Mouse (Mus musculus) liver, postnatal 0 days (tissue): ENCODE data around the gene Prkca. TPM values are rescaled to one million over a fixed set of nuclear protein-coding genes. Genes with fewer than 3 reads are reported as not detected.

Experiments
- ATAC-seq: fragments of 200-750 bp; cut with Nextera tagmentation; 2 replicates; pipeline ENCODE4 v1.8.0; 2017; ENCODE audit warnings: mild to moderate bottlenecking, moderate library complexity
- DNase-seq: peaks from one replicate; pipeline ENCODE4 v3.0.0-alpha.2; 2016
- H3K27ac ChIP-seq: fragments of 300-500 bp; sonication (generic); 2 replicates; pipeline ENCODE4 v1.5.1; 2014; ENCODE audit warnings: antibody characterized with exemption, moderate library complexity, mild to moderate bottlenecking, low read depth
- H3K27me3 ChIP-seq: fragments of 300-500 bp; sonication (generic); 2 replicates; pipeline ENCODE4 v1.6.1; 2014; ENCODE audit warnings: low read length, control low read depth, mixed read lengths; ENCODE audit not compliant: insufficient read depth
- H3K36me3 ChIP-seq: fragments of 300-500 bp; sonication (generic); replicated peaks from 2 replicates; pipeline ENCODE4 v1.6.1; 2014; ENCODE audit warnings: mild to moderate bottlenecking, control low read depth, low read length, moderate library complexity, mixed read lengths; ENCODE audit not compliant: insufficient read depth
- H3K4me1 ChIP-seq: fragments of 300-500 bp; sonication (generic); 2 replicates; pipeline ENCODE4 v1.6.1; 2014; ENCODE audit warnings: antibody characterized with exemption, mild to moderate bottlenecking, control low read depth; ENCODE audit not compliant: insufficient read depth
- H3K4me2 ChIP-seq: fragments of 300-500 bp; sonication (generic); 2 replicates; pipeline ENCODE4 v1.6.1; 2014; ENCODE audit warnings: low read depth, mild to moderate bottlenecking, low read length, moderate library complexity, mixed read lengths
- H3K4me3 ChIP-seq: fragments of 300-500 bp; sonication (generic); 2 replicates; pipeline ENCODE4 v1.5.1; 2014; ENCODE audit warnings: low read depth, low read length
- H3K9ac ChIP-seq: fragments of 300-500 bp; sonication (generic); replicated peaks from 2 replicates; pipeline ENCODE4 v1.6.1; 2014; ENCODE audit warnings: mild to moderate bottlenecking, moderate library complexity
- H3K9me3 ChIP-seq: fragments of 300-500 bp; sonication (generic); 2 replicates; pipeline ENCODE4 v1.6.1; 2016; ENCODE audit warnings: mild to moderate bottlenecking, control low read depth, low read length, mixed read lengths
- CTCF ChIP-seq: sonication (generic); IDR thresholded peaks from 2 replicates; pipeline ENCODE4 v1.5.1; 2016; ENCODE audit warnings: antibody characterized with exemption, low read depth
- EP300 ChIP-seq: IDR thresholded peaks from 2 replicates; pipeline ENCODE4 v1.6.1; 2016; ENCODE audit warnings: antibody characterized with exemption, low read depth, mild to moderate bottlenecking
- WGBS: fragments of 180-500 bp; shearing (Covaris S2); extraction: QIAGEN DNeasy Blood & Tissue Kit; methylation state at CpG from one replicate; pipeline ENCODE4 v1.1.7; 2014; ENCODE audit not compliant: insufficient replicate concordance; 5-methylcytosine and 5-hydroxymethylcytosine counted together
- polyA plus RNA-seq: library from polyadenylated mRNA; unstranded; fragments of >200 nt; fragmentation: Nextera tagmentation; extraction: Ambion mirVana; gene quantifications from 2 replicates; pipeline ENCODE4 v1.2.1, GENCODE M21; 2015

Gene Prkca
- polyA plus RNA-seq, 1 experiment from 2014 or later: 3.0 TPM

DNA sequence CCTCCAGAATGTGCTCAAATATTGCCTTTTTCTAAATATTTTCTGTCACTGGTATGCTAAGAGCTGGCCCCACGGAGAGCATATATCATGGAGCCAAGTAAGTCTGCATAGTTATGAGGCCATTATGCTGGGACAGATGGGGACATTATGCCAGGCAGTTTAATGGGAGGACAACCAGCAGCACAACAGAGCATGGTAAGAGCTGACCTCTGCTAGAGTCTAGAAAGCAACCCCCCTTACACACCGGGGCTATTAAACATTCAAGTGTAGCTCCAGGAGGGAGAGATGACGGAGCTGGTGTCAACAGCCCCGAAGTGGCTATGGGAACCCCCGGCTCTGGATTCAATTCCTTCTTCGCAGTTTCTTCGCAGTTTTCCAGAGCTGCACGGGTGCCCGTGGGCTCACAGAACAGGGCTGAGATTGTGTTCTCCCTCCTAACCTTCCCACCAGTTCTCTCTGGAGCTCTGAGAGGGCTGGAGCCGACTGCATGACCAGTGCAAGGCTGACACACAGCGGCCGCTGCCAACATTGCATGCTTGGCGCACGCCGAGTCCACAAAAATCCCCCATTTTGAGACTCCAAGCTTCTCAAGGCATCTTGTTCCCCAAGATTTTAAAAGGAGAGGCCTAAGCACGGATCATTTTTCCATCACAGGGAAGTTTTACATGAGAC is 361.4 kb downstream of the Prkca start:
- ATAC-seq: no peak
- TF ChIP-seq EP300 (no peak), CTCF (peak; percentile 73)
- DNase-seq: peak; percentile 53
- no peak overlapping the region for H3K27ac ChIP-seq
- 43% methylated on average over 16 of the region's 16 CpGs for WGBS
- H3K4me2 ChIP-seq: no peak overlapping the region
- no peak overlapping the region for H3K4me3 ChIP-seq
- H3K9me3 ChIP-seq: no peaks in the 10 kb centered on the region
- peaks cover 10% of the 10 kb centered on the region for H3K36me3 ChIP-seq
- no peaks in the 10 kb centered on the region for H3K27me3 ChIP-seq
- no peaks in the 10 kb centered on the region for H3K4me1 ChIP-seq
- H3K9ac ChIP-seq: no peak overlapping the region

DNA sequence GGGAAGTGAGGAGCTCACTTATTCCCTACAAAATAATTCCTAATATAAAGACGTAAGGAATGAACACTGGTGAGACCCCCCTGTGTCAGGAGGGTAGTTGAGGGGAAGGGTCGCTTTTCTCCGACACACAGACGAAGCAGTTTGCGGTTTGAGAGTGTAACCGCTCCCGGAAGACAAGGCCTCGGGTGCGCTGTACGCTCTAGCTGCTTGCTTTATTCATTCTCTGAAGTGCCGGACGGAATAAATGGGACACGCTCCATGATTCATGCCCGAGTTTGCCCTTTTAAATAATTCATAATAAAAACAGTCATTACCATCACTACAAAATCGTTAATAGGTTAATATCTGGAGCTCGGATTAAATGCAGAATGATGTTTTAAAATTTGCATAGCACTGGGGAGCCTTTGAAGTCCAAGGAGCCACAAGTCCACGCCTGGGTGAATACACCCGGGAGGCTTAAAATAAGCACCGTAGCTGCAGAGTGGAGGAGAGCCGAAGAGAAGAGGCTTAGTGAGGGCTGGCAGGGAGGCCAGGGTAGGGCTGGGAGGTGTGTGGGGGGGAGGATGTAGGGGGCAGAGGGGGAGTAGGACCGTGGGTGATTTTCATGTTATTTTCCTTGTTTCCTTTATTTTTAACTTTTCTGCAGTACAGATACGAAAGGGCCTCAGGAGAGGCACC is 364.1 kb downstream of the Prkca start:
- H3K4me3 ChIP-seq: no peak overlapping the region
- no peak for DNase-seq
- H3K27ac ChIP-seq: no peak overlapping the region
- no peak overlapping the region for H3K4me2 ChIP-seq
- 73% methylated on average over 22 of the region's 22 CpGs for WGBS
- peaks cover 17% of the 10 kb centered on the region for H3K36me3 ChIP-seq
- no peaks in the 10 kb centered on the region for H3K9me3 ChIP-seq
- no peaks in the 10 kb centered on the region for H3K4me1 ChIP-seq
- H3K9ac ChIP-seq: no peak overlapping the region
- ATAC-seq: no peak
- H3K27me3 ChIP-seq: no peaks in the 10 kb centered on the region
- TF ChIP-seq CTCF (no peak), EP300 (no peak)

DNA sequence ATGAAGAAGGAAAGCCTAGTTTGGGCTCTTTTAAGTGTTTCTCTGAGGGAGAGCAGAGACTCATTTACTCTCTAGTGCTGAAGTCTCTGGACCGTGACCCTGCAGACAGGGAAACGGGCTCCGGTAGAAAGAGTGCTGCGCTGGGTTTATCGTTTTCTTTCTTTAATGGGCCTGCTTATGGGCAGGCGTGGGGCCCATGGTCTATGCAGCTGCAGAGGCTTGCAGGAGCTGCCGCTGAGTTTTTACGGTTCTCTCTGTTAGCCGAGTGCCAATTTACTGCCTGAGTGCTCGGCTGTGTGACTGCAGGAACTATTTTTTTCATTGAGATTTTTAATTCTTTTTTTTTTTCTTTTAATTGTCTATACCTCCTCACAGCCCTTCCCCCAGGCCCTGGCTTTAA is 373.8 kb downstream of the Prkca start:
- H3K36me3 ChIP-seq: no peaks in the 10 kb centered on the region; the same call in 1 of the 2 replicates
- TF ChIP-seq EP300 (no peak), CTCF (no peak)

DNA sequence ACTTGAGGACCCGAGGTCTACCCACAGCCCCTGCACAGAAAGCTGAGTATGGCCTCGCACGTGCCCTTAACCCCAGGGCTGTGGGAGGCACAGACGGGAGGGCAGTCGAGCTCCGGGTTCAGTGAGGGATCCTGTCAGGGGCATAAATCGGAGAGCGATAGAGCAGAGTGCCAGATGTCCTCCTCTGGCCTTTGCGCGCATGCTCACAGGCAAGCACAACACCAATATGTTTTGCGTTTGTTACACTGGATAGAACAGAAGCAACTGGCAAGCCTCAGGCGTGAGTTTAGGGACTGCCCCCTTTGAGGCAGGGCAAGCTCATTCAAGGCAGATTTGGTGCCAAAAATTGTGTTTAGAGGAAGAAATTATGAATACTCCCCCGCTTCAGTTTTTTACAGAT is 375.6 kb downstream of the Prkca start:
- no peak overlapping the region for H3K4me2 ChIP-seq
- 81% methylated on average over 13 of the region's 13 CpGs for WGBS
- no peak overlapping the region for H3K9ac ChIP-seq
- no peaks in the 10 kb centered on the region for H3K4me1 ChIP-seq
- H3K9me3 ChIP-seq: no peaks in the 10 kb centered on the region
- H3K4me3 ChIP-seq: no peak overlapping the region
- DNase-seq: no peak
- no peaks in the 10 kb centered on the region; the same call in 1 of the 2 replicates for H3K36me3 ChIP-seq
- TF ChIP-seq EP300 (no peak), CTCF (no peak)
- no peak for ATAC-seq
- H3K27ac ChIP-seq: no peak overlapping the region
- H3K27me3 ChIP-seq: no peaks in the 10 kb centered on the region

More for the DNA sequence above, 373.8 kb downstream of the Prkca start:
- ATAC-seq: no peak
- no peaks in the 10 kb centered on the region for H3K4me1 ChIP-seq
- H3K27me3 ChIP-seq: no peaks in the 10 kb centered on the region
- H3K9me3 ChIP-seq: no peaks in the 10 kb centered on the region
- no peak for DNase-seq
- no peak overlapping the region for H3K27ac ChIP-seq
- no peak overlapping the region for H3K9ac ChIP-seq
- H3K4me3 ChIP-seq: no peak overlapping the region
- no peak overlapping the region for H3K4me2 ChIP-seq
- 82% methylated on average over 10 of the region's 10 CpGs for WGBS

DNA sequence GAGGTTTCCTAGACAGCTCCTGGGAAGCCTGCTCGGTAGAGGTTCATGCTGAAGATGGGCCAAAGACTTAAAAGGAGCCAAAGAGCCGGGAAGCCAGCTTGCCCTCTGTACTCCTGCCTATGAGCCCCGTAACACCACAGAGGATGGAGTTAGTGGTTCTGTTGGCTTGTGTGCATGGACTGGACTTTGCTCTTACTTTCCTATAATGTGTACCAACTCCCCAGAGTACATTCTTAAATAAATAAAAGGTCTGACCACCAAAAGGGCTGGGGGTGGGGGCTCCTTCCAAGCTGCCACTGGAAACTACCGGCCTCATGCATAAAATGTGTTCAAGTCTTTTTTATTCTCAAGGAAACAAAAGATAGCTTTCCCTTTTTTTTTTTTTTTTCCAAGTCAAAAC is 377.5 kb downstream of the Prkca start:
- no peaks in the 10 kb centered on the region for H3K4me1 ChIP-seq

DNA sequence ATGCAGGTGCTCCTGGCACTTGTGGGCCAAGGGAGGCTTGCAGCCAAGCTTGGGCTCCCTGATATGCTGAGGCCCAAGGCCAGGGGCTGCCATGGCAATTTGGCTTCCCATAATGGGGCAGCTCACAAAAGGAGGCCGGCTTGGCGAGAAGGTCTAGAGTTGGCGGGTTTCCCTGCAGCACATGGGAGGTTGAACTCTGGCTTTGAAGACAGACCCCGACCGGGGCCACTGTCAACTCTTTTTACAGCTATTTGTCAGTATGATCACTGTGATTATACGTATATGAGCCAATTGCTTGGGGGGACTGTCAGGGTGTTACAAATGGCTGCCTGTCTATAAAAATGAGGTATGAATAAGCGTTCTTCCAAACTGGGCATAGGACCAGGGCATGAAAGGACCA is 378.3 kb downstream of the Prkca start:
- Histone ChIP-seq H3K4me2 (no peak overlapping the region), H3K4me1 (no peaks in the 10 kb centered on the region), H3K4me3 (no peak overlapping the region), H3K27ac (no peak overlapping the region), H3K9me3 (no peaks in the 10 kb centered on the region), H3K9ac (no peak overlapping the region), H3K27me3 (no peaks in the 10 kb centered on the region), H3K36me3 (peaks cover 3% of the 10 kb centered on the region; the same call in 1 of the 2 replicates)
- no peak for ATAC-seq
- 84% methylated on average over 7 of the region's 7 CpGs for WGBS
- TF ChIP-seq CTCF: no peak
- no peak for TF ChIP-seq EP300
- DNase-seq: no peak

More for the DNA sequence above, 377.5 kb downstream of the Prkca start:
- no peaks in the 10 kb centered on the region for H3K36me3 ChIP-seq
- DNase-seq (no peak), ATAC-seq (peak; percentile 66)
- no peak overlapping the region for H3K27ac ChIP-seq
- H3K4me3 ChIP-seq: no peak overlapping the region
- H3K9ac ChIP-seq: no peak overlapping the region
- WGBS: 61% methylated on average over 4 of the region's 4 CpGs
- H3K4me2 ChIP-seq: no peak overlapping the region
- TF ChIP-seq CTCF (no peak), EP300 (no peak)
- H3K9me3 ChIP-seq: no peaks in the 10 kb centered on the region
- no peaks in the 10 kb centered on the region for H3K27me3 ChIP-seq
